8 mouse cellular contexts compared by ENCODE assay signal in the genomic region with DNA sequence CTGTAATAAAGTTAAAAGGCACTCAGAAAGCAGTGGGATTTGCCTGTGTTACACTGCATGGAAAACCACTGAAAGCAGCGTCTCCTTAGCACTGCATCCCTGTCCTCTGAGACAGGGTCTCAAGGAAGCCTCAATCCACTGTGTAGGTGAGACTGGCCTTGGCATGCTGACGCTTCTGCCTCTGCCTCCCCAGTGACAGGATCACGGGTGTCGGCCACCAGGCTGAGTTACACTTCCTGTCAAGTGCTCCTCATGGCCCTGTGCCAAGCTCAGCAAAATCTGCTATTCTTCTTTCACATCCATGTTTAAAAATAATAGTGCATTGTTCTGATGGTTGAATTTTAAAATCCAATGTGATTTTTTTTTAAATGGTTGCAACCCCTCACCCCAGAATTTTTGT. TPM values are rescaled to one million over a fixed set of nuclear protein-coding genes. Genes with fewer than 3 reads are reported as not detected.
DNase-seq lines count a peak whose midpoint lies in the region; ATAC-seq and TF ChIP-seq lines count a peak whose summit lies in the region.
"Had no signal": no experiment of that assay in that cellular context is flagged by ENCODE, and none has a peak within 500 bp of the region (broad histone marks: within the 10 kb centered on the region; RNA-seq: fewer than 3 reads in every experiment).

No protein-coding gene starts in this region.

- H3K9ac ChIP-seq in liver, adult 2 months (ENCODE audit: low read depth, low read length) = no peak overlapping the region
- H3K9ac ChIP-seq in liver, embryonic 11.5 days (ENCODE audit: low read depth, low read length) = no peak overlapping the region
- H3K9ac ChIP-seq: liver, embryonic 15.5 days had no signal

- no peak for ATAC-seq in liver, embryonic 11.5 days (replicated peaks; ENCODE audit: low FRiP score)
- 0 out of 2 replicates have a peak, but pooled peaks have one; percentile 29 for ATAC-seq in common myeloid progenitor, adult 5-6 weeks (replicated peaks; ENCODE audit: low read depth, poor library complexity, severe bottlenecking)
- 0 out of 2 replicates have a peak, but pooled peaks have one; percentile 49 for ATAC-seq in monocyte, adult 5-6 weeks (replicated peaks; ENCODE audit: insufficient number of reproducible peaks, low FRiP score, low TSS enrichment, poor library complexity, severe bottlenecking)

- H3K79me2 ChIP-seq in liver, adult 2 months (ENCODE audit: control insufficient read depth, insufficient read depth, low read length) = no peaks in the 10 kb centered on the region

- no peak overlapping the region for H3K4me2 ChIP-seq in liver, embryonic 11.5 days
- H3K4me2 ChIP-seq: liver, embryonic 15.5 days had no signal

- no peak overlapping the region for H3K4me3 ChIP-seq in liver, adult 2 months (ENCODE audit: insufficient read depth, low read depth, low read length)
- no peak overlapping the region for H3K4me3 ChIP-seq in liver, embryonic 11.5 days (ENCODE audit: low read depth, low read length)
- H3K4me3 ChIP-seq: liver, embryonic 15.5 days had no signal

- TF ChIP-seq POLR2A in liver, adult 2 months (IDR thresholded peaks at IDR 0.05; ENCODE audit: extremely low read depth, insufficient read depth, low read length) = no peak

- no peaks in the 10 kb centered on the region for H3K27me3 ChIP-seq in liver, adult 2 months (ENCODE audit: control insufficient read depth, insufficient read depth, low read length)
- no peaks in the 10 kb centered on the region for H3K27me3 ChIP-seq in liver, embryonic 11.5 days (replicated peaks; ENCODE audit: control insufficient read depth, insufficient read depth, low read length)
- H3K27me3 ChIP-seq: liver, embryonic 15.5 days had no signal

- 69% methylated on average over 4 of the region's 4 CpGs for WGBS in liver, adult 2 months
- WGBS in liver, embryonic 11.5 days = 67% methylated on average over 4 of the region's 4 CpGs

- peaks cover 47% of the 10 kb centered on the region for H3K36me3 ChIP-seq in liver, adult 2 months (ENCODE audit: control insufficient read depth, insufficient read depth, low read length)
- peaks cover 31% of the 10 kb centered on the region for H3K36me3 ChIP-seq in liver, embryonic 11.5 days (ENCODE audit: control insufficient read depth, insufficient read depth, low read length)

- peaks cover 5% of the 10 kb centered on the region; the same call in 1 of the 2 replicates for H3K4me1 ChIP-seq in liver, adult 2 months (ENCODE audit: control insufficient read depth, insufficient read depth, low read length)
- no peaks in the 10 kb centered on the region for H3K4me1 ChIP-seq in liver, embryonic 11.5 days (replicated peaks; ENCODE audit: control insufficient read depth, insufficient read depth, low read length)

- no peak overlapping the region; the same call in 1 of the 2 replicates for H3K27ac ChIP-seq in liver, adult 2 months (replicated peaks; ENCODE audit: insufficient read depth, low read depth, low read length)
- H3K27ac ChIP-seq in liver, embryonic 11.5 days (ENCODE audit: low read depth, low read length) = no peak overlapping the region
- H3K27ac ChIP-seq: liver, embryonic 15.5 days had no signal

- peak; percentile 30 for DNase-seq in liver, adult 2 months (ENCODE audit: extremely low read depth, low read depth, low spot score)
- DNase-seq in liver, embryonic 11.5 days (ENCODE audit: low spot score) = no peak
- peak; percentile 61 for DNase-seq in adrenal gland, postnatal 10 days
- peak; percentile 74 for DNase-seq in kidney, adult 9 months
- no peak for DNase-seq in retina, postnatal 1 day

- H3K9me3 ChIP-seq in liver, embryonic 11.5 days (ENCODE audit: control insufficient read depth, low read length) = no peaks in the 10 kb centered on the region
- H3K9me3 ChIP-seq: liver, embryonic 15.5 days had no signal

- TF ChIP-seq CTCF in liver, adult 2 months (IDR thresholded peaks at IDR 0.05; ENCODE audit: low read depth, low read length) = no peak

RNA-seq across cellular contexts. Expression of a gene that starts 31.9 kb away (rescaled TPM):
- 5.8 and 8.4 TPM in 2 replicates for total RNA-seq in liver, adult 2 months (2014; rRNA removed)
- 0.96 and 1.2 TPM in 2 replicates for polyA plus RNA-seq in liver, adult 2 months (2012; rRNA removed)
- 18.6 and 21.1 TPM in 2 replicates for polyA plus RNA-seq in liver, embryonic 11.5 days (2014; fragmentation: Nextera tagmentation; extraction: Ambion mirVana)
- 10 to 100 TPM in 1 of 2 experiments, 1 to 10 TPM in 1; 6.2 to 13.0 TPM for total RNA-seq in adrenal gland, postnatal 10 days (2021)
- total RNA-seq in common myeloid progenitor, adult 5-6 weeks (2017) = 17.6 and 17.7 TPM in 2 replicates
- total RNA-seq in monocyte, adult 5-6 weeks (2017) = 19.5 to 54.4 TPM (median 22.2 TPM) in 3 replicates

RNA-seq across cellular contexts. Expression of a gene that starts 32.0 kb away (rescaled TPM):
- 218 and 224 TPM in 2 replicates for total RNA-seq in liver, adult 2 months (2014; rRNA removed)
- polyA plus RNA-seq in liver, adult 2 months (2012; rRNA removed) = 273 and 389 TPM in 2 replicates
- polyA plus RNA-seq in liver, embryonic 11.5 days (2014; fragmentation: Nextera tagmentation; extraction: Ambion mirVana) = 288 and 310 TPM in 2 replicates
- 100 to 1,000 TPM; 611 to 691 TPM for total RNA-seq in adrenal gland, postnatal 10 days (2021)
- total RNA-seq in common myeloid progenitor, adult 5-6 weeks (2017) = 1,468 and 1,558 TPM in 2 replicates
- 2,968 to 3,655 TPM (median 3,142 TPM) in 3 replicates for total RNA-seq in monocyte, adult 5-6 weeks (2017)

RNA-seq across cellular contexts. Expression of a gene that starts 41.6 kb away (rescaled TPM):
- 12.6 and 13.0 TPM in 2 replicates for total RNA-seq in liver, adult 2 months (2014; rRNA removed)
- polyA plus RNA-seq in liver, adult 2 months (2012; rRNA removed) = 5.8 and 6.4 TPM in 2 replicates
- 9.3 and 10.9 TPM in 2 replicates for polyA plus RNA-seq in liver, embryonic 11.5 days (2014; fragmentation: Nextera tagmentation; extraction: Ambion mirVana)
- total RNA-seq in adrenal gland, postnatal 10 days (2021) = 1 to 10 TPM; 6.5 to 8.5 TPM
- total RNA-seq in common myeloid progenitor, adult 5-6 weeks (2017) = 12.6 and 16.8 TPM in 2 replicates
- 18.3 to 21.0 TPM (median 19.8 TPM) in 3 replicates for total RNA-seq in monocyte, adult 5-6 weeks (2017)

Comparison
In these comparisons a context has a peak if more than half of its experiments do, and no peak if none do; other contexts are left out.
1. DNase-seq: peak in liver, adult 2 months (single experiment), adrenal gland, postnatal 10 days (single experiment) and kidney, adult 9 months (single experiment); none in liver, embryonic 11.5 days (single experiment) and retina, postnatal 1 day (single experiment).